Comparison of ENCODE assay signal across 15 mouse cellular contexts in the genomic region with DNA sequence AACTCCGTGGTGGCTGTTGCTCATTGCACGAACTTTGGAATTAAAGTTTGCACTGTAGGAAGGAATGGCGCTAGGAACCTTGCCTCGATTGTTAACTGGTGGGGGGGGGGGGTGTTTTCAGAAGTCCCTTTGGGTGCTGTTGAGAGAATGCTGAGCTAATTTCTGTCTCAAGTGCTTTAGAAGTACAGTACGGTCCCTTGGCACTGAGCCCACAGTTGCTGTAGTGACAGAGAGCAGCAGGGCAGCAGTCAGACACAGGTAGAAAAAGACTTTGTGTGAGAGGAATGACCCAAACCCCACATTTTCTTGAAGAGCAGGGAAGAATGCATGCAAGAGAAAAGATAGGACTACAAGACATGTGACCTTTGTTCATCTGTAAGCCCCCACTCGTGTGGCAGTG. TPM values are rescaled to one million over a fixed set of nuclear protein-coding genes. Genes with fewer than 3 reads are reported as not detected.
DNase-seq lines count a peak whose midpoint lies in the region; ATAC-seq lines count a peak whose summit lies in the region.
"Had no signal": no experiment of that assay in that cellular context is flagged by ENCODE, and none has a peak within 500 bp of the region (broad histone marks: within the 10 kb centered on the region; RNA-seq: fewer than 3 reads in every experiment).

No protein-coding gene starts in this region.

- ATAC-seq in erythroid progenitor cell, adult 5-6 weeks (replicated peaks; ENCODE audit: low FRiP score, poor library complexity, severe bottlenecking), result no peak
- ATAC-seq: forebrain, embryonic 13.5 days; intestine, embryonic 16.5 days had no signal

- DNase-seq in gastrocnemius, postnatal 10 days, result peak; percentile 37
- DNase-seq in gastrocnemius, postnatal 36 days, result no peak
- peak; percentile 33 for DNase-seq in right cerebral cortex, postnatal 4 days
- DNase-seq in right cerebral cortex, postnatal 10 days (ENCODE audit: low spot score in 2 of 2), result no peak
- peak; percentile 81 for DNase-seq in heart, postnatal 4 days
- no peak for DNase-seq in embryo, embryonic 9.5 days (ENCODE audit: extremely low spot score)
- DNase-seq: B cell, adult 2 months; cerebellum, postnatal 36 days; liver; midbrain, embryonic 14.5 days; thymus, postnatal 25 days had no signal

- intact Hi-C loops in gastrocnemius, postnatal 36 days (cut with DNase I), result no loop called here

RNA-seq across cellular contexts. Expression of gene Togaram2, which starts 39.2 kb away (rescaled TPM):
- under 1 TPM; 0.38 to 0.49 TPM for total RNA-seq in gastrocnemius, postnatal 10 days (2021)
- total RNA-seq in gastrocnemius, postnatal 36 days (2021), result 1 to 10 TPM; 2.4 to 2.6 TPM
- 1 to 10 TPM; 2.0 to 2.6 TPM for total RNA-seq in heart, postnatal 4 days (2021)
- not detected in 2 replicates for total RNA-seq in erythroid progenitor cell, adult 5-6 weeks (2015; ENCODE audit: low replicate concordance)
- total RNA-seq in erythroid progenitor cell, adult 5-6 weeks (2017; ENCODE audit: low replicate concordance), result not detected in 2 replicates
- total RNA-seq: adrenal gland, postnatal 36 days had no signal

RNA-seq across cellular contexts. Expression of gene Pcare, which starts 40.4 kb away (rescaled TPM):
- total RNA-seq in gastrocnemius, postnatal 10 days (2021), result under 1 TPM in 1 of 2 experiments, not detected in 1; 0.05 TPM
- total RNA-seq in gastrocnemius, postnatal 36 days (2021), result not detected
- 1 to 10 TPM; 1.4 to 1.6 TPM for total RNA-seq in heart, postnatal 4 days (2021)
- not detected in 2 replicates for total RNA-seq in erythroid progenitor cell, adult 5-6 weeks (2015; ENCODE audit: low replicate concordance)
- not detected in 2 replicates for total RNA-seq in erythroid progenitor cell, adult 5-6 weeks (2017; ENCODE audit: low replicate concordance)
- total RNA-seq: adrenal gland, postnatal 36 days had no signal

RNA-seq across cellular contexts. Expression of gene Clip4, which starts 56.0 kb away (rescaled TPM):
- 10 to 100 TPM; 33.1 to 34.3 TPM for total RNA-seq in gastrocnemius, postnatal 10 days (2021)
- total RNA-seq in gastrocnemius, postnatal 36 days (2021), result 100 to 1,000 TPM in 1 of 2 experiments, 10 to 100 TPM in 1; 92.3 to 128 TPM
- total RNA-seq in heart, postnatal 4 days (2021), result 100 to 1,000 TPM; 173 TPM
- total RNA-seq in erythroid progenitor cell, adult 5-6 weeks (2015; ENCODE audit: low replicate concordance), result not detected in 2 replicates
- not detected in 2 replicates for total RNA-seq in erythroid progenitor cell, adult 5-6 weeks (2017; ENCODE audit: low replicate concordance)

Comparison
In these comparisons a context has a peak if more than half of its experiments do, and no peak if none do; other contexts are left out.
1. DNase-seq: peak in gastrocnemius, postnatal 10 days (single experiment), right cerebral cortex, postnatal 4 days (single experiment) and heart, postnatal 4 days (single experiment); none in gastrocnemius, postnatal 36 days (0 of 2), right cerebral cortex, postnatal 10 days (0 of 2) and embryo, embryonic 9.5 days (single experiment).
2. RNA of gene Clip4, which starts 56.0 kb away (total RNA-seq): 173 TPM in heart, postnatal 4 days, 92.3 to 128 TPM in gastrocnemius, postnatal 36 days and 33.1 to 34.3 TPM in gastrocnemius, postnatal 10 days; not detected in erythroid progenitor cell, adult 5-6 weeks; every median in the first group is over 10 times any median in the second.